Mouse (Mus musculus): Measurements from ENCODE around the gene Cers2.
"Not testable (repeated sequence)": the region's sequence is repeated elsewhere in the genome, so short reads cannot be mapped to it uniquely, and the experiment has no call there.

Gene Cers2

DNA sequence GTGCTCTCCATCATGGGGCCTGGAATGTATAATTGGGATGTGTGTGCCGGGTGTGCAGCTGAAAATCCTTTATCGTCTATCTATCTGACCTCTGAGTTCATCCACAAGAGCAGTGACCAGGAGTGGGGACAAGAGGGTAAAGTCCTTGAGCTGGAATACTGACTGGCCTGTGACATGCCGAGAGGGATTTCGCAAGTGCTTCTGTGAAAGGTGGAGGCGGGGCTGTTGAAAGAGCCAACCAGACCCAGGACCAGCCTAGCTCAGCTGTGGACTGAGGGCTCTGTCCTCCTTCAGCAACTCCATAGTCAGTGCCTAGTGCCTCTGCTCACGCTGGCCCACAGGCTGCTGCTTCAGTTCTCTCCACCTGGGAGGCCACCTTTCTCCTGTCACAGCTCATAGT, 4.0 kb downstream of the Cers2 start:
- no peak for DNase-seq (ENCODE audit: low read depth)

DNA sequence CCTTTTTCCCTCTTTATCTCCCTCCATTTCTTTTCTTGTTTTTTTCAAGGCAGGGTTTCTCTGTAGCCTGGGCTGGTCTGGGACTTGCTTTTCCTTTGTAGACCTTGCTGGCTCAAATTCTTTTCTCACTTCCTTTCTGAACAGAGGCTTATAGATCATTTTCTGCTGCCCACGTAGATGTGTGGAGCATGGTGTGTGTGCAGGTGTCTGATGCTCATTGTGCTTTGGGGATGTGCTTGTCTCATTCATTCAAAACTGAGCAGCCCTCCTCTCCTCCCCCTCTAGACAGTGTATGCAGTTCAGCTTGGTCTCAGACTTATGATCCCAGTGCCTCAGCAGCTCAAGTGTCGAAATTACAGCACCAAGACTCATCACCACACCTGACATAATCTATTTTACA, 4.5 kb downstream of the Cers2 start:
- DNase-seq (ENCODE audit: low read depth): no peak

DNA sequence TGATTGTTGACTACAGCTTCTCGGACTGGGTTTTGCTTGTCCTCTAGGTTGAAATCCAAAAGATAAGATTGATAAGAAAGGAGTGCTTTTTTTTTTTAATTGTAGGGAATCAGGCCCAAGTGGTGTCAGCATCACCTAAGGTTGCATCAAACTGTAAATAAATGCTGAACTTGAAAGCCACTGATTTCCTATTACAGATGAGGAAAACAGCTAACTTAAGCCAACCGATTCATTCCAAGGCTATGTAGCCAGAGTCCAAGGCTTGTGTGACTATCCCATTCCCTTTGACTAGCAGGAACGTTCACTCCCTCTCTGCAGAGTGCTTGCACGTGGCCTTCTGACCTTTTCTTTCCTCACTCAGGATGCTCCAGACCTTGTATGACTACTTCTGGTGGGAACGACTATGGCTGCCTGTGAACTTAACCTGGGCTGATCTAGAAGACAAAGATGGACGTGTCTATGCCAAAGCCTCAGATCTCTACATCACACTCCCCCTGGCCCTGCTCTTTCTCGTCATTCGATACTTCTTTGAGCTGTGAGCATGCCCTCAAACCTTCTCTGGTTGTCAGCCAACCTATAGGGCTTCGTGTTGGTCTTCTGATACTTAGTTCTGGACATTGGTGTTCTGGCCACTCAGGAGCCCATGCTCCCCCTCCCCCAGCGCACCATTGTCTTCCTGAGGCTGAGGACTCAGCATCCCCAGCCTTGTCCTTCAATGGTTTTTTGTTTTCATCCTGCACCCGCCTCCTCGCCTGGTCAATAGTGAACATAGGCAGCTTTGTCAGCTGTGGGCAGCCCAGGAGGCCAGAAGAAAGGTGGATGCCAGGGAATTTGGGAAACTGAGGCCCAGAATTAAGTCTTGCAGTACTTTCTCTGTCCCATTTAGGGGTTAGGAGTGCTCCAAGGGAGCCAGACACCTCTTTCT, 5.4 kb downstream of the Cers2 start:
- DNase-seq (ENCODE audit: low read depth): no peak

DNA sequence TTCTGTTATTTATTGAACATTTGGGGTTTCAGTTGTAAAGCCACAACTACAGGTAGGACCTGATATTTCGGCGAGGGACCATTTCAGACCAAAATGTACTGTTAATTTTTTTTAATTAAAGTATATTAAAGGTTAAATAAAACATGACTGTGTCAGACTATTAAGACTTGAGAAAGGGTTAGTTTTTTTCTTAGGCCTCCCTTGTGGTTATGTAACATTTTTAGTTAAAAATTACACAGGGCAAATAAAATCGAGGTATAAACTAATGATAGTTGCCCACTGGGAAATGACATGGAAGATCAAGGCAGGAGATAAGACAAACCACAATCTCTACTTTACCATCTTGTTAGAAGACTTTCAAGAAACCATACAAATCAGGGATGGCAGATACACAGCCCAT, 8.8 kb downstream of the Cers2 start:
- no peak for DNase-seq (ENCODE audit: low read depth)

DNA sequence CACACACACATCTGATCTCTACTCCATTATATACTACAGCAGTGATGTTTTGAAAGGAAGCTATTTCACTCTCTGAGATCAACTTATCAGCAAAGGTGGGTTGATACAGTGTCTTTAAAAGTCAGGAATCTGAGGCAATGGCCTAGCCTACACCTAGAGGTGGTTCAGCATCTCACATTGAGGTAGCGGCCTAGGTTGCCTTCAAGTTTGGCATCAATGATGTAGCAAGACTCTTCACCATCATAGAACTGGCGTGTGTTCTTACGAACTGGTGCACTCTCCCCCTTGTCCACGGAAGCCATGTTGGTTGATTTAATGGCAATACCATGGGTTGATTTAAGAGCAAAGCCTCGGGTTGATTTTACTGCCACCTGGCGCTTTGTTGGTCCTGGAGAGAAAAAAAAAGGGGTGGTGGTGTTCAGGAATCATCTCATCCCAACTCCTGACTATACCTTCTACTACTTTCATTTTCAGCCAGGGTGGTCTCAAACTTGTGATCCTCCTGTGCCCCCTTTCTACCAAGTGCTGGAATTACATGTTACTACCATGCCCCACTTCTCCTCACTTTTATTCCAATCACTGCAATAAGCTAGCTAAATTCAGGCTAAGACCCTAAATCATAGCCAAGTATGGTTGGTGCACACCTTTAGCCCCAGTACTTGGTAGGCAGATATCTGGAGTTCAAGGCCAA, 10.0 kb downstream of the Cers2 start:
- no peak for DNase-seq (ENCODE audit: low read depth)

DNA sequence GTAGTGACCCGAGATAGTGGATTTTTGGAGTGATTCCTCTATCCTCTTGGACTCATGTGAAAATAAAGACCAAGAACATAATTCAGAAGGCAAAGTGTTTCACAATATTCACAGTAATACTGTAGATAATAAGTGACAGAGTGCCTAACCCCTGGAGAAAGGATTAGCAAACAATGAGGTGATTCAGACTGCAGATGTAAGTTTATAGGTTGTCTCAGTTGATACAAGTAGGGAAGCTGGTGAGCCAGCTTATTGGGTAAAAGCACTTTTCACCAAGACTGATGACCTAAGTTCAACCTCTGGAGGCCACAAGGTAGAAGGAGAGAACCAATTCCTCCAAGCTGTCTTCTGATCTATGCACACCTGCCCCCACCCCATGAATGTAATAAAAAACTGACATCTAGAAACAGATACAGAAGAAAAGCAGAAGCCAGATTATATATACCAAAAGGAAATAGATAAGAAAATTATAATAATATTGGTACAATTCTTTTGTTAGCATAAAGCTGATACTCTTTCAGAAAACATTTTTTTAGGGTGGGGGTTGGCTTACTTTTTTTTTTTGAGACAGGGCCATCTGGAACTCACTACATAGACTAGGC, 14.3 kb downstream of the Cers2 start:
- DNase-seq (ENCODE audit: low read depth): no peak

DNA sequence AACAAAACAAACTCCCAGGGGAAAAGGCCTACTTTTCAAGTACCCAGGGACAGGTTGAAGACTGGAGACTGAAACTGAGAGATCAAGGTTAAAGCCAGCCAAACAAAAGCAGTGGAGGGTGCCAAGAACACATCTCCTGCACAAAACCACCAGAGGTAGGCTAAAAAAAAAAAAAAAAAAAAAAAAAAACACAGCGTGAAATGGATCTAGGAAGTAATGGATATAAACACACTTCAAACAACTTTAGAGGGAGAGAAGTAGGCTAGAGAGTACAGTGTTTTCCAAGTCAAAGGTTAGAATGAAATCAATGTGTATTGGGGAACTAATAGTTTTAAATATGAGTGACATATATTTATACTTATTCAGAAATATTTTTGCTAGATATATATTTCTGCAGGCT, 16.9 kb downstream of the Cers2 start:
- DNase-seq (ENCODE audit: low read depth): no peak

DNA sequence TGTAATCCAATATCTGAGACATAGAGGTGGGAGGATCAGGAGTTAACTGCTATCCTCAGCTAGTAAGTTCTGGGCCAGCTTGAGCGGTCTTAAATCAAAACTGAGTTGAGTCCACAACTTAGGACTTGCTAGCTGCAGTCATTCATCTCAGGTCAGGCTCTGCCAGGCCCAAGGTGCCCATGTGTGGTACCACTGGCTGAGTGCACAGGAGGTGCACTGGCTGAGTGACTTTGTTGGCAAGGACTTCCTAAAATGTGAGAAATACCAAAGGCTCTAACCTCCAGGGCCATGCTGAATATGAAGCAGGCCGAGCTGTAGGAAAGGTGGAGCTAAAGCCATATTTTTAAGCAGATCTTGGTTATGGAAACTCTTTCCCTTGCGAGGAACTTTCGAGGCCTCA, 22.8 kb downstream of the Cers2 start:
- no peak for DNase-seq (ENCODE audit: low read depth)

DNA sequence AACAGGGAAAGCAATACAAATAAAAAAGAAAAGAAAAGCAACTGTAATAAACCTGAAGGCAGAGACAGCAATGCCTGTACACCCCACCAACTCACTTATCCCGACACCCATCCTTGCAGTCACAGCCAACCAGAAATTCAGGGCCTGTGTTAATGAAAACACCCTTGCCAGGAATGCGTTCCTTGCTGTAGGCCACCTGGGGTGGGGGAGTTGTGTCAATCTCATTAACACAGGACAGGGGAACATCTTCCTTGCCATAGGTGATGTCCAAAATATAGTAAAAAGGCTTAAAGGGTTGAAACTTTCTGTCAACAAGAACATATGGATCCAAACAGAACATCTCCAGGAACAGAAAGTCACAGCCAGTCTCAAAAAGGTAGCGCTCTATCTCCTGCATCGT, 23.7 kb downstream of the Cers2 start:
- no peak for DNase-seq (ENCODE audit: low read depth)

DNA sequence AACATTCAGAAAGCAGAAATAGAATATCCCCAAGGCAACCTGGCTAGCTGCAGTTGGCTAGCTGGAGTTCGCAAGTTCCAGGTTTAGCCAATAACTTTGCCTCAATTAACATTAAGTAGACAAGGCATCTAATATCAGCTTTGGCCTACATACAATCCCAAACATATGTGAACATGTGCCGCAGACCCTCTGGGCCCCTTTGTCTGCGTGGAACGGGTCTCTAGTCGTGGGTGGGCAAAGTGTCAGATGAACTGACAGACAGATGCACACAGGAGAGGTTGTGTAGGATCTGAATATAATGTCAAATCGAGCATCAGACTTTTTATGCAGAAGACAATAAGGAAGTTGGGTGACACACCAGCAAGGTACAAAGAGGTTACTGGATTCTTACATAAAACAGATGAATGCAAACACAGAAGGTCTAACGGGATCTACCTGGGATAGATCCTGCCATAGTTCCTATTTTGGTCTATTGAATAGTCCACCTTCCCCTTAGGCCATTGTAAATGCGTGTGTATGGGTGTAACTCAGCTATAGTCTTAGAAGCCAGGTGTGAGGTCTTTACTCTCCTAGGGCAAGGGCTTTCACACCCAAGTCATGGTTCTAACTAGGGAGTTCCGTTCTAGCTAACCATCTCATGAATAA, 28.9 kb downstream of the Cers2 start:
- not testable (repeated sequence) for DNase-seq (ENCODE audit: low read depth)

DNA sequence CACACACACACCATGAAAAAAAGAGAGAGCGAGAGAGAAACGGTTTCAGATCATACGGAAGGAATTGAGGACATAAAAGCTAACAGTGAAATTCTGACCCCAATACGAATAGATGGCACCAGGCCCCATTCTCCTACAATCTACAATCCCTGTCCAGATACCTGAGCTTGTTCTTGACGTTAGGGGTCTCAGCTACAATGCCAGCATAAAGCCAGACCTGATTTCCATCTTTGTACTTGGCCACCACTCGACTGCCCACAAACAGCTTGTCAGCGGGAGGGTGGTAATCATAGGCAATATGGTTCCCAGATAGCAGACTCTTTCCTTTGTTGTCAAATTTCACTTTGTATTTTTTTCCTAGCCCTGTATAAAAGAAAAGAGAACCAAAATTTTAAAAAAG, 31.9 kb downstream of the Cers2 start:
- no peak for DNase-seq (ENCODE audit: low read depth)

DNA sequence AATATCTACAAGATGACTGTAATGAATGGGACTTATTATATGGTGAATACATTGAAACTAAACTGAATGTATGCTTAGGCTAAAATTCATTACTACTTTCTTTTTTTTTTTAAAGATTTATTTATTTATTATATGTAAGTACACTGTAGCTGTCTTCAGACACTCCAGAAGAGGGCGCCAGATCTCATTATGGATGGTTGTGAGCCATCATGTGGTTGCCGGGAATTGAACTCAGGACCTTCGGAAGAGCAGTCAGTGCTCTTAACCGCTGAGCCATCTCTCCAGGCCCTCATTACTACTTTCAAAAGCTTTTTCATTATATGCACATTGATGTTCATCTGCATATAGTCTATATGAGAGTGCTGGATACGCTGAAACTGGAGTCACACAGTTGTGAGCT, 33.8 kb downstream of the Cers2 start:
- DNase-seq (ENCODE audit: low read depth): not testable (repeated sequence)

DNA sequence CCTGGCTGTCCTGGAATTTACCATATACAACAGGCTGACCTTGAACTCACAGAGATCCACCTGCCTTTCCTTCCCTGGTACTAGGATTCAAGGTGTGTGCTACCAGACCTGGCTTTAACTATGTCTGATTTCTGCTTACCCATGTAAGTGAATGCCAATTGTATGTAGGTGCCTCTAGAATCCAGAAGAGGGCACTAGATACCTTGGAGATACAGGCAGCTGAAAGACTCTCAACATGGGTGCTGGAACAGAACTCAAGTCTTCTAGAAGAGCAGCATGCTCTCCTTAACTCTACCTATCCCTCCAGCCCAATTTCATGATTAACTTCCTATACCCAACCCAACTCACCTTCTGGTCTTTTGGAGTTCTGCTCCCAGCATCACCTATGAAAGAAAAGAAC, 34.9 kb downstream of the Cers2 start:
- peak; percentile 14 for DNase-seq (ENCODE audit: low read depth)

DNA sequence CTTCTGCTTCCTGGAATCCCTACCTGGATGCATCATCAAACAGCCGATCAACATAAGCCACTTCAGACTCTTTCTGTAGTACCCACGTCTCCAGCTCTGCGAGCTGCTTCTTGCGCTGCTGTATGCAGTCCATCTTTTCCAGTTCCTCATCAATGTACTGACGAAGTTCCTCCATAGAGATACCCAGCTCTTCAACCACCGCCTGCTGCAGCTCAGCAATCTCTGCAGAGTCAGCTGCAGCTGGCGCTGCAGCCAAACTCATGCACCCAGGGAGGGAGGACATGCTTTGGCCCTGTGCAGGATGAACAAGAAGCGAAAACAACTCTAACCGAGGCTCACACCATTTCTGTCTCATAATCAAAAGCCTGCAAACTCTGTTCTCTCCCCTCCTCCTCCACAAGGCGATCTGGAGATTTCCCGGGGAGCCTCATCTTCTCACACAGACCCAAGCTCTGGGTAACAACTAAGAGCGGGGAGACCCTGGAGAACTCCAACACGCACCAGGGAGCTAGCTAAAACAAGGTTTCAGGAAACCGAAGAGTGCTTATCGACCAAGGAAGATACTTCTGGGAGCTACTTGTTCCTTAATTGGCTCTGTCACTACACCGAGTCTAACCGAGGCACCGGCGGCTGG, 41.4 kb downstream of the Cers2 start:
- not testable (repeated sequence) for DNase-seq (ENCODE audit: low read depth)

DNA sequence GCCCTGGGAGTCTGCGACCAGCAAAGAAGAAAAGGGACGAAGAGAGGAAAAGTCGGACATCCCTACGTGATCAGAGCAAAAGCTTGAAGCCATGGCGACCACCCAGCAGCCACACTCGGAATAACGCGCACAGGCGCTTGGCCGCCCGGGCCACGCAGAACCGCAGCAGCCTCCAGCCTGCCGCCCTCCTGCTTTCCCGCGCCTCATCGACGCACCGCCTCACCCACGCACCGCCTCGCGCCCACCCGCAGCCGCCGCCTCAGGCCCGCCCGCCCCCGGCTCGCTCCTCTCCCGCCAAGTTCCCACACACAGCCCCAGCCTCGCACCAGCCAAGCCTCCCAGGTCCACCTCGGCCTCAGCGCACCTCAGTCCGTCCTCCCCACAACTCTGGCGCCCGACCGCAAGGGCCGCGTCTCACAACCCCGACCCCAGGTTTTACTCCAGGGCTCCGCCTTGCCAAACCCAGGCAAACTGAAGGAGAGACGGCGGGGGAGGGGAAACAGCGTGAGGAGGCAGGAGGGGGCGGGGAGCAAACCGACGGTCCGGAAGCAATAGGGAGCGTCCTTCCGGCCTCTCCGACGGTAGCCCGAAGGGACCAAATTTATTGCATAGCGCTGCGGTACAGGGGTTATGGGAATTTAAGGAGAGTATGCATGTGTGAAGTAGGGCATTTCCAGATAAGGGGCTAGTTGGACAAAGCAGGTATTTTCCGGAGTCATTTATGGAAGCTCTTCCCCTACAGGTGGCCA, 42.3 kb downstream of the Cers2 start, which contains the start of gene Setdb1:
TSS of gene Setdb1 (minus strand) at position 502 of the 749 bp plus-strand sequence.
- peak; percentile 78 for DNase-seq (ENCODE audit: low read depth)

DNA sequence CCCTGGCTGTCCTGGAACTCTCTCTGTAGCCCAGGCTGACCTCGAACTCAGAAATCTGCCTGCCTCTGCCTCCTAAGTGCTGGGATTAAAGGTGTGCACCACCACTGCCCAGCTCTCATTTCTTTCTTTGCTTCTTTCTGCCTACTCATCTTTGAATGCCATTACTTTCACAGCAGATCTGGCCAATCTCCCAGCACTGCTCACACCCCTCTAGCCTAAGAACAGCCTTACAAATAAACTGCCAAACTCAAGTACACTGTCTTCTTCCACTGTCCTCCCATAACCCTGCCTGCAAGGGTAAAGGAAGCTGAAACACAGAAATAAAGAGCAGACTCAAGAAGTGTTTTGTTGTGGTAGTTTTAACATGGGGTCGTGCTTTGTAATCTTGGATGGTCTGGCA, 43.2 kb downstream of the Cers2 start:
- DNase-seq (ENCODE audit: low read depth): no peak

DNA sequence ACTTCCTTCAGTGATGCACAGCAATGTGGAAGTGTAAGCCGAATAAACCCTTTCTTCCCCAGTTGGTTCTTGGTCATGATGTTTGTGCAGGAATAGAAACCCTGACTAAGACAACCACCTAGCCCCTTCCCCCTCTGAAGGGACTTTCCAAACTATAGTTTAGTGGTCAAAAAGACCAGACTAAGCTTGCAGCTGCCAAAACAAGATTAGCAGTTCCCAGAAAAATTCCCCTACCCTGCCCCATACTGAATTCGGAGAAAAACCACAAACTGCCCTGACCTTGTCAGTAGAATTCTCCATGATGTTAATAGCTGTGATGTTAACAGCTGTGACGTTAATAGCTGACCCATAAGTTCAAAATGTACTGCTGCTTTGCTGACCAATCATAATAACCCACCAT, 45.7 kb downstream of the Cers2 start:
- DNase-seq (ENCODE audit: low read depth): peak; percentile 8

DNA sequence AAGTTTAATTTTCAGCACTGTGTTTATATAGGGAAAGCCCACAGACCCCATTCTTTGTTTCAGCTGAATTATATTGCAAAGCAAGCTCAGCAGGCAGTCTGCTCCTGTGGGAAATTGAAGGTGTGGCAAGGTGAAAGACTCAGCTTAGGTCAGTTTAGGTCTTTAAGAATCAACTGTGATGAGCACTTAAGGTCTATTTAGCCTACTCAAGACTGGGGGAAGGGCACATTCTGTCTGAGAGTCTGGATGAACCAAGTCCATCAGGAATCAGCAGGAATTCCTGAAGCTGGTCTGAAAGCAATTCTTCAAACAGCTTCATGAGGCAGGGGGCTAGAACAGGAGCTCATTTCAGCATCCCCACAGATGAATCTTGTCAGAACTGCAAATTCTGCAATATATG, 55.5 kb downstream of the Cers2 start:
- DNase-seq (ENCODE audit: low read depth): no peak
